Mouse (Mus musculus) lung, adult 2 months (tissue): ENCODE data around the gene Aldh2.

ENCODE experiments used
- CTCF ChIP-seq: fragments of 200-500 bp; IDR thresholded peaks from 2 replicates; pipeline ENCODE4 v1.5.1; 2011; ENCODE audit warnings: mild to moderate bottlenecking, low read length, control low read depth; ENCODE audit not compliant: insufficient read depth
- POLR2A ChIP-seq: fragments of 200-500 bp; IDR thresholded peaks from 2 replicates; pipeline ENCODE4 v1.6.1; 2011; ENCODE audit warnings: low read depth, mild to moderate bottlenecking, control low read depth, low read length, borderline replicate concordance; ENCODE audit errors: extremely low read depth

DNA sequence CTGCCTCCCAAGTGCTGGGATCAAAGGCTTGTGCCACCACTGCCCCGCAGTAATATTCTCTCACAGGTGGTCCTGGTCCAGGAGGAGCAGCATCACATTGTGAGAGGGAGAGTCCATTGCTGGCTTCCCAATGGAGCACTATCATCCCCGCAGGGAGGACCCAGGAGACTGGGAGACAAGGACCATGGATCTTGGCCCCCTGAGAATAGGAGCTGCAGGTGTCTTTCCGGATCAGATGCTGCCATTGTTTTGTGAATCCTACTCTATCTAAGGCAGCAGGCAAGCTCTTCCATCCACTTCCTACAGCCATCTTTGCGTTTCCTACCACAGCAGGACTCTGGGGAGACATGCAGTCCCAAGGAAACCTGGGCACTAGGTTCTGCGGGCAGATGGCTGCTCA lies 7.9 kb downstream of the Aldh2 start:
- TF ChIP-seq POLR2A = no peak
- TF ChIP-seq CTCF = no peak
